Mouse (Mus musculus): ENCODE data around the gene Rap1gap2. TPM values are rescaled to one million over a fixed set of nuclear protein-coding genes. Genes with fewer than 3 reads are reported as not detected.

Gene Rap1gap2
- polyA plus RNA-seq, 1 experiment from 2014 or later: 4.3 TPM

DNA sequence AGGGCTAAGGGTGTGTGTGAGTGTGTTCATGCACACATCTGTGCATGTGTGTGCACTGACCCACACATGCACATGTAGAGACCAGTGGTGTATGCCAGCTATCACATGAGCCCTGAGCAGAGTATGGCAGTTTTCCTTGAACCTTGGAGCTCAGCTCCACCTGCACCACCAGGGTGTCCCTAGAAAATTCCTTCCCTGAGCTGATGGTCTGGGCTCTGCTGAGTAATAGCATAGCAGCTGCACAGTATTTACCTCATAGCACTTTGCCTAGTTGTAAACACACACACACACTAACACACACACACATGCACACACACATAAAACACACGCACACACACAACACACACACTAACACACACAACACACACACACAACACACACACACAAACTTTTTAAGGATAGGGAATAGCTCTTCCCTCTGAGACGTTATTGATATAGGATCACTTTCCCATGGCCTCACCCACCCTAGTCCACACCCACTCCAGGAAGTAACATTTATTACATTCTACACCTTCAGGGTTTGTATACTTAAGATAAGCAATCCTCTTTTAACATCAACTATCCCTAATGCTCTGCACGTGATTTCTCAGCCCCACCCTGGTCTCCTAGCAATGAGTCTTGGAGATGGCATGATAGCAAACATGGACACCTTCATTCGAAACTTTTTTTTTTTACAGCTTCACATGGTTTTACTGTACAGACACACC lies 13.3 kb downstream of the Rap1gap2 start:
- Histone ChIP-seq H3K36me3 (ENCODE audit: control insufficient read depth, insufficient read depth, low read length) (no peaks in the 10 kb centered on the region), H3K9me3 (ENCODE audit: control insufficient read depth, low read length) (peaks cover 6% of the 10 kb centered on the region), H3K4me2 (ENCODE audit: low read length) (no peak overlapping the region), H3K27ac (replicated peaks in 1 of 2; ENCODE audit: control insufficient read depth in 1 of 2, insufficient read depth in 1 of 2, low read depth in 2 of 2, low read length in 2 of 2) (no peak overlapping the region), H3K4me3 (ENCODE audit: control insufficient read depth in 1 of 2, insufficient read depth in 1 of 2, low read depth in 1 of 2, low read length in 2 of 2) (no peak overlapping the region), H3K27me3 (ENCODE audit: control insufficient read depth, insufficient read depth, low read length) (peaks cover 8% of the 10 kb centered on the region), H3K9ac (ENCODE audit: low read length) (no peak overlapping the region), H3K4me1 (ENCODE audit: control insufficient read depth in 2 of 2, insufficient read depth in 2 of 2, low read length in 2 of 2) (no peaks in the 10 kb centered on the region)
- no peak for ATAC-seq (ENCODE audit: insufficient number of reproducible peaks, insufficient read depth, low FRiP score, low read depth)
- 65% methylated on average over 4 of the region's 4 CpGs for WGBS

GRCm38 (mm10) chr11:74592246-74592645 lies 18.5 kb downstream of the Rap1gap2 start:
- Histone ChIP-seq H3K4me1 (ENCODE audit: control insufficient read depth in 2 of 2, insufficient read depth in 2 of 2, low read length in 2 of 2) (no peaks in the 10 kb centered on the region), H3K4me2 (ENCODE audit: low read length) (no peak overlapping the region), H3K9ac (ENCODE audit: low read length) (no peak overlapping the region), H3K27me3 (ENCODE audit: control insufficient read depth, insufficient read depth, low read length) (peaks cover 59% of the 10 kb centered on the region), H3K27ac (replicated peaks in 1 of 2; ENCODE audit: control insufficient read depth in 1 of 2, insufficient read depth in 1 of 2, low read depth in 2 of 2, low read length in 2 of 2) (no peak overlapping the region), H3K4me3 (ENCODE audit: control insufficient read depth in 1 of 2, insufficient read depth in 1 of 2, low read depth in 1 of 2, low read length in 2 of 2) (no peak overlapping the region), H3K9me3 (ENCODE audit: control insufficient read depth, low read length) (no peaks in the 10 kb centered on the region), H3K36me3 (ENCODE audit: control insufficient read depth, insufficient read depth, low read length) (no peaks in the 10 kb centered on the region)
- WGBS: 66% methylated on average over 3 of the region's 3 CpGs
- no peak for ATAC-seq (ENCODE audit: insufficient number of reproducible peaks, insufficient read depth, low FRiP score, low read depth)

DNA sequence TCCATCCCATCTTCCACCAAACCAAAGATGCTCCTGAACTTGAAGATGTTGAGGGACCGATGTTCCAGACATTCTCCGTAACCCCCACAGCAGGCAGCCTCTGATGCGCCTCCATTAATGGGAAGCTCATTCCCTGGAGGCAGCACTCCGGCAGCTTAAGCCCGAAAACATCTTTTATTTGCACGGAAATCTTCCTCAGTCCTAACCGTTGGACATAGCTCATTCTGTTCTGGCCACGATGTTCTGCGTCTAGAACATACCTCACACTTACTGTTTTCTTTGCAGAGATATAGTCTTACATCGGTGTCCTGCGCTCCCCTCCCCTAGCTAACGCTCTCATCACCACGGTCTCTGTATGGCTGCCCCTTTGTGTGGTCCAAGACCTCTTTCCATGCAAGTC lies 20.0 kb downstream of the Rap1gap2 start:
- H3K27me3 ChIP-seq (ENCODE audit: control insufficient read depth, insufficient read depth, low read length): peaks cover 59% of the 10 kb centered on the region
- no peak overlapping the region for H3K4me3 ChIP-seq (ENCODE audit: control insufficient read depth in 1 of 2, insufficient read depth in 1 of 2, low read depth in 1 of 2, low read length in 2 of 2)
- H3K4me2 ChIP-seq (ENCODE audit: low read length): no peak overlapping the region
- no peaks in the 10 kb centered on the region for H3K4me1 ChIP-seq (ENCODE audit: control insufficient read depth in 2 of 2, insufficient read depth in 2 of 2, low read length in 2 of 2)
- no peak overlapping the region for H3K9ac ChIP-seq (ENCODE audit: low read length)
- no peak for ATAC-seq (ENCODE audit: insufficient number of reproducible peaks, insufficient read depth, low FRiP score, low read depth)
- 32% methylated on average over 13 of the region's 13 CpGs for WGBS
- no peak overlapping the region for H3K27ac ChIP-seq (replicated peaks in 1 of 2; ENCODE audit: control insufficient read depth in 1 of 2, insufficient read depth in 1 of 2, low read depth in 2 of 2, low read length in 2 of 2)
- no peaks in the 10 kb centered on the region for H3K9me3 ChIP-seq (ENCODE audit: control insufficient read depth, low read length)
- no peaks in the 10 kb centered on the region for H3K36me3 ChIP-seq (ENCODE audit: control insufficient read depth, insufficient read depth, low read length)

GRCm38 (mm10) chr11:74590239-74590596 lies 20.5 kb downstream of the Rap1gap2 start:
- peak overlapping the region; percentile 63 for H3K4me2 ChIP-seq (ENCODE audit: low read length)
- H3K36me3 ChIP-seq (ENCODE audit: control insufficient read depth, insufficient read depth, low read length): no peaks in the 10 kb centered on the region
- H3K4me3 ChIP-seq (ENCODE audit: control insufficient read depth in 1 of 2, insufficient read depth in 1 of 2, low read depth in 1 of 2, low read length in 2 of 2): peak overlapping the region; percentile 18 to 31; a peak in 3 of 4 replicates
- H3K9me3 ChIP-seq (ENCODE audit: control insufficient read depth, low read length): no peaks in the 10 kb centered on the region
- no peaks in the 10 kb centered on the region for H3K4me1 ChIP-seq (ENCODE audit: control insufficient read depth in 2 of 2, insufficient read depth in 2 of 2, low read length in 2 of 2)
- 2% methylated on average over 25 of the region's 25 CpGs for WGBS
- H3K9ac ChIP-seq (ENCODE audit: low read length): no peak overlapping the region
- H3K27ac ChIP-seq (replicated peaks in 1 of 2; ENCODE audit: control insufficient read depth in 1 of 2, insufficient read depth in 1 of 2, low read depth in 2 of 2, low read length in 2 of 2): no peak overlapping the region
- H3K27me3 ChIP-seq (ENCODE audit: control insufficient read depth, insufficient read depth, low read length): peaks cover 59% of the 10 kb centered on the region
- no peak for ATAC-seq (ENCODE audit: insufficient number of reproducible peaks, insufficient read depth, low FRiP score, low read depth)

DNA sequence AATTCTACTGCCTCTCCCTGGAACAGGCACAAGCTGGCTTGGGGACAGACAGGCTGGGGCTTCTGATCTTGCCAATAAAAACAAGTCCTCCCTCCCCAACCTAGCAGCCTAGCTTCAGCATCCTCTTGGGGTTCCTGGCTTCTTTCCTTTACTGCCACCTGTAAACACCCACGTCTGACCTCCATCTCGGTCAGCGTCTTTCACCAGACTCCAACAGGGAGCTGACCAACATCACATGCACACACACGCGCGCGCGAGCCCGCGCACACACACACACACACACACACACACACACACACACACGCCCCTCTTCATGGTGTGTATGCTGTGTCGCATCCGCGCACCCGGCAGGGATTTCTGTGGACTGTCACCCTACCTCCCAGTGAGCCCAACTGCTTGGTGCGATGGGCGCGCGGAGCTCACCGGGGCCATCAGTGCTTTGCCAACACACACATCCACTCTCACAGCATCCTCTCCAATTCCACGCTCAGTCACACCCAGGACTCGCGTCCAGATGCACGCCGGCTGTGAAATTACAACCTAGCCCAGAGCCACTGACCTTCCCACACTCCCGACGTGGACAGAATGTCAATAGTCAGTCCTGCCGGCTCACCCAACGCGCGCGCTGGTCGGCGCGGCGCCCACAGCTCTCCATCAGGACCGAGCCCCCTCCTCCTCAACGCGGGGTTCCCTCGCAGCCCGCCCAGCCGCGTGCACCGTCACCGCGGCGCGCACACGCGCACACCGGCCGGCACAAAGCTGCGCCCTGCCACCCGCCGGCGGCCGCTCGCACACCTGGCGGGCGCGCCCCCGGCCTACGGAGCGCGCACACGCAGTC lies 21.1 kb downstream of the Rap1gap2 start:
- ATAC-seq (ENCODE audit: insufficient number of reproducible peaks, insufficient read depth, low FRiP score, low read depth): peak; percentile 14; the same call in 1 of the 2 replicates
- Histone ChIP-seq H3K9ac (ENCODE audit: low read length) (no peak overlapping the region), H3K4me2 (ENCODE audit: low read length) (peak overlapping the region; percentile 63), H3K9me3 (ENCODE audit: control insufficient read depth, low read length) (no peaks in the 10 kb centered on the region), H3K27ac (replicated peaks in 1 of 2; ENCODE audit: control insufficient read depth in 1 of 2, insufficient read depth in 1 of 2, low read depth in 2 of 2, low read length in 2 of 2) (no peak overlapping the region), H3K4me1 (ENCODE audit: control insufficient read depth in 2 of 2, insufficient read depth in 2 of 2, low read length in 2 of 2) (no peaks in the 10 kb centered on the region), H3K4me3 (ENCODE audit: control insufficient read depth in 1 of 2, insufficient read depth in 1 of 2, low read depth in 1 of 2, low read length in 2 of 2) (peak overlapping the region; percentile 18 to 31; a peak in 3 of 4 replicates), H3K36me3 (ENCODE audit: control insufficient read depth, insufficient read depth, low read length) (no peaks in the 10 kb centered on the region), H3K27me3 (ENCODE audit: control insufficient read depth, insufficient read depth, low read length) (peaks cover 61% of the 10 kb centered on the region)
- WGBS: 4% methylated on average over 64 of the region's 66 CpGs

- no peaks in the 10 kb centered on the region for H3K4me1 ChIP-seq (ENCODE audit: control insufficient read depth in 2 of 2, insufficient read depth in 2 of 2, low read length in 2 of 2)
- H3K9ac ChIP-seq (ENCODE audit: low read length): no peak overlapping the region
- 58% methylated on average over 5 of the region's 5 CpGs for WGBS
- no peak overlapping the region for H3K4me2 ChIP-seq (ENCODE audit: low read length)
- no peak for ATAC-seq (ENCODE audit: insufficient number of reproducible peaks, insufficient read depth, low FRiP score, low read depth)
- peaks cover 51% of the 10 kb centered on the region for H3K27me3 ChIP-seq (ENCODE audit: control insufficient read depth, insufficient read depth, low read length)
- H3K27ac ChIP-seq (replicated peaks in 1 of 2; ENCODE audit: control insufficient read depth in 1 of 2, insufficient read depth in 1 of 2, low read depth in 2 of 2, low read length in 2 of 2): no peak overlapping the region
- no peaks in the 10 kb centered on the region for H3K36me3 ChIP-seq (ENCODE audit: control insufficient read depth, insufficient read depth, low read length)
- H3K9me3 ChIP-seq (ENCODE audit: control insufficient read depth, low read length): no peaks in the 10 kb centered on the region
- no peak overlapping the region for H3K4me3 ChIP-seq (ENCODE audit: control insufficient read depth in 1 of 2, insufficient read depth in 1 of 2, low read depth in 1 of 2, low read length in 2 of 2)
Observed at GRCm38 (mm10) chr11:74586401-74586800, 24.3 kb downstream of the Rap1gap2 start.

GRCm38 (mm10) chr11:74584946-74585723 lies 25.6 kb downstream of the Rap1gap2 start:
- Histone ChIP-seq H3K36me3 (ENCODE audit: control insufficient read depth, insufficient read depth, low read length) (no peaks in the 10 kb centered on the region), H3K27ac (replicated peaks in 1 of 2; ENCODE audit: control insufficient read depth in 1 of 2, insufficient read depth in 1 of 2, low read depth in 2 of 2, low read length in 2 of 2) (no peak overlapping the region), H3K4me1 (ENCODE audit: control insufficient read depth in 2 of 2, insufficient read depth in 2 of 2, low read length in 2 of 2) (no peaks in the 10 kb centered on the region), H3K4me3 (ENCODE audit: control insufficient read depth in 1 of 2, insufficient read depth in 1 of 2, low read depth in 1 of 2, low read length in 2 of 2) (no peak overlapping the region), H3K4me2 (ENCODE audit: low read length) (no peak overlapping the region), H3K27me3 (ENCODE audit: control insufficient read depth, insufficient read depth, low read length) (peaks cover 39% of the 10 kb centered on the region), H3K9me3 (ENCODE audit: control insufficient read depth, low read length) (no peaks in the 10 kb centered on the region), H3K9ac (ENCODE audit: low read length) (no peak overlapping the region)
- no peak for ATAC-seq (ENCODE audit: insufficient number of reproducible peaks, insufficient read depth, low FRiP score, low read depth)
- 58% methylated on average over 10 of the region's 10 CpGs for WGBS

Measured in heart, embryonic 14.5 days (tissue).